Mouse (Mus musculus) cerebellum, postnatal 10 days (tissue): ENCODE measurements at regions not wholly inside any gene's neighbourhood (a gene's known extent, or its start where the extent isn't known, plus 50 kb on each side); places are given as distances from the start of the nearest gene placed in this dataset.

ENCODE experiments used
- DNase-seq, 2 experiments: peaks; one replicate each; pipeline ENCODE4 v3.0.0; 2021; ENCODE audit warnings: mixed read lengths in 2 of 2

DNA sequence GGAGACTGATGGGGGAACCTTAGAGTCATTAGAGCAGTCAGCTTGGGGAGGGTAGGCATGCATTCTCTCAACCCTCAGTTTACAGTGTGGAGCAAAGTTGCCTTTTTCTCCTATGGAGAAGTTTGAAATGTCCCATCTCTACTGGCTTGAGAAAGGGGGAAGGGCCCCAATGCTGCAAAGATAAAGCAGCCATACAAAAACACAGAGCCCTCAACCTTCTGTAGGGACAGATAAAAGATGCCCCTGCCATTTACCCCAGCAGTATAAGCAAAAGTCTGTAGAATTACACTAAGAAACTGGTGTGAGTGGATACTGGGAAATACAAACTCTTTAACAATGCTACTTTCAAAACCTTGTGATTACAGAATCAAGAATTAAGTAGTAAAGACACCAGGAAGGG is 71.9 kb upstream of the Tmem215 start:
- no peak for DNase-seq

DNA sequence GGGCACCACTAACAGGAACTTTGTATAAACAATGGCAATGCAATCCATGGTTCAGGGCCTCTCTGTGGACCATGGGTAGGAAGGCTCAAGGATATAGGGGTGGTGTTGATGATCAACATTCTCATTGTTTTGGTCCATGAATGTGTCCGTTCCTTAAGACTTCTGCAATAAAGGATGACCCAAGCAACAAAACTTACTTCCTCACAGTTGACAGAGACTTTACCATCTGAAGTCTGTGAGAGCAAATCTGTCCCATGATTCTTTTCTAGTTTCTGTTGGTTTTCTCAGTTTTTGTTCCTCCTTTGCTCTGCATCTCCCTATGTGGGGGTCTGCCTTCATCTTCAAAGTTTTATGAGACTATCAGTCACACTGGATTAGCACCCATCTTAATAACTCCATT is 81.8 kb upstream of the Tmem215 start:
- DNase-seq, result no peak

DNA sequence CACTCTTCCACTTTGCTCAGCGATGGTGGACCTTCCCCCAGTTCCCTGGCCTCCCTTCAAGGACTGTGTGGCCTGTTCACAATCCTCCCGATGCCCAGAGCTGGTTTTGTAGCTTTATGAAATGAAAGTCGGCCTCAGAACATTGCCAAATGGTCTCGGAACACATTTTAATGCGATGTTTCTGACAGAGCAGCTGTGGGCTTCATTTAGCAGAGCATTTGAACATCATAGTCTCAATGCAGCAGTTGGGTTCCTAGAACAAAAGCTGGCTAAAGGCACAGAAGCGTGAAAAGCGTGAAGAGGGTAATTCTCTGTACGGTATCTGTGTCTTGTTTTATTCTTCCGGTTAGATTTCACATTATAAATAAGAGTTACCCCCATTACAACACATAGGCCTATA is 86.7 kb upstream of the Tmem215 start:
- DNase-seq, result no peak

DNA sequence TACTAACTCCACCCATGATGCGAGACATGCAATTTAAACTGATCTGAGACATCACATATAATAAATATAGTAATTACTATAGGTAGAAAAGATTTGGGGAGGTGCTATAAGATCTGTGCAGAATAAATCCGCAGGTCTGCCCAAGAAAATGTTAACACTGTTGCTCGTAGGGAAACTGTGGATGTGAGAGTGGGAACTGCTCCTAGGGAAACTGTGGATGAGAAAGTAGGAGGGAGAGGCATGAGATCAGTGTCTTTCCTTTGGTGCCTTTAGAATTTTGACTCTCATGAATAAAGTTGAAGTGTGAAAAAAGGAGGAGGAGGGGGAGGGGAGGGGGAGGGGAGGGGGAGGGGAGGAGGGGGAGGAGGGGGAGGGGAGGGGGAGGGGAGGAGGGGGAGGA is 87.3 kb upstream of the Tmem215 start:
- DNase-seq, result no peak

DNA sequence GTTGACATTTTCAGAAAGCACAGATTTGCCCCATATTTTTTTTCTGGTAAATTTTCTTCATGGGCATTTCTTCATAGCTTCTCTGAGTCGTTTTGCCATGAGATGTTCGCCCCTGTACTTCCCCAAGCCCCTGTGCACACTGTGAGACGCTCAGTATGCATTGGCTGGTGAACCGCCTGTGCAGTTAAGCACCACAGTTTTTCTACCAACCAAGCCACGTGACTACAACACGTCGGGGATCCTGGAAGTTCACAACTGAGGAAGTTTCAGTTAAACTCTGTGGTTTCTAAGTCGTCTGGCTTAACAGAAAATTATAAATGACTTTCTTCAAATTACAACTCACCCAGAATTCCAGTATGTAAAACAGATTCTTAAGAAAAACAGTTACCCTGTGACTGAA is 91.7 kb upstream of the Tmem215 start:
- no peak for DNase-seq

DNA sequence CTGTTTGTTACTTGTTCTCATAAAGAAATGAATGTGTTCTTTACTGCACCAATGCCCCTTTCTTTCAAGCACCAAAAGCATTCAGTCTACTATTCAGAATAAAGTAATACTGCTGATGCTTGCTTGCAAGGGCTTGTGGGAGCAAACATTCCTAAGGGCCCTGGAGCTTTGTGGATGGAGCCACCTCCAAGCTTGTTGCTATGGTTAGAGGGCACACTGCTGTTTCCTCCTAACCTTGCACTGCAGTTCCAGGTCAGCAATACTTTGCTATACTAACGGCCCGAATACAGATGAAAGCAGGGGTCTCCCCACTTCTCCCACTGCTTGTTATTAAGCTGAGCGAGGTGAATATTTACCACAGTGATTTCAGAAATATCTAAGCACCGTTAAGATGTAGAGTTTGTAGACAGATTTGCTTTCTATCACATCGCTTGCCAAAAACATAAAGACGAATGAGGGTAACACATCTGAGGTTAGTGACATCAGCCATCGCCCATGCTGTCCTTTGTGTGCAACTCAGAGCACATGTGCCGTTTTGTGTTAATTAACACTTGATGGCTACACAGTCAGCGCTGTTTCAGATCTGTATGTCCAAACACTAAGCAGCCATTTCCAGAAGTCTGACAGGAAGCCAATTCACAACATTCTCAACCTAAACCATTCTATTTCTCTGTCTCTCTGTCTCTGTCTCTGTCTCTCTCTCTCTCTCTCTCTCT is 96.4 kb upstream of the Ndufb6 start:
- DNase-seq, result no peak

DNA sequence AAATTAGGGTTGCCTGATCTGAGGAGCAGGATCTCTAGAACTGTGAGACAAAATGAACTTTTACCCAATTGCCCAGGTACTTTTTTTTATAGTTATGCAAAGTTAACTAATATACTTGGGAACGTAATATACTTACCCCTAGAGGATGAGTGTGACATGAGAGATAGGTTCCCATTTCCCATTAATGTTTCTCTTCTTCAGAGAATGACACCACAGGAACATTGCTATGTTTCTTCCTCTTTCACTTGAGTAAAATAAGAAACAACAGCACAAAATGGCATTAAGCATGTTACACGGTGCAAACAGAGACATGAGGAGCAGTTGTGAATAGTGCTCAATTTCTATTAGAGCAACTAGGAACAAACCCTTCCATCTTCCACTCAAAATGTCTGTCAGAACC is 95.0 kb upstream of the Ndufb6 start:
- no peak for DNase-seq

DNA sequence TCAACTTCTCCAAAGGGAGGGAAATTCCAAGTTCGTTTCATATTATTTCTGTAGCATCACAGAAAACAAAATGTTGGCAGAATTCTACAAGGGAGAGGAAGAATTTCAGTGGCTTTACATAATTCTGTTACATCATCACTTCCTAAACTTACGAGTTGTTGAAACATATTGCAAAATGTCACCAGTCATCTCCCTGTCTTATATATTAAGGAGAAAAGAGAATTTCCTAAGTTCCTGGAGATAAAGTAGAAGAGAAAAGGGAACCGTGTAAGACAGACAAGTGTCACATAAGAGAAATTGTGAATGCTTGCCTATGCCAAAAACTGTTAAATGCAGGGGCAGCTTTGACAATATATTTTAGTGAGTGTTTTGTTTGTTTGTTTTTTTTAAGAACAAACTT is 85.1 kb upstream of the Ndufb6 start:
- DNase-seq, result no peak

DNA sequence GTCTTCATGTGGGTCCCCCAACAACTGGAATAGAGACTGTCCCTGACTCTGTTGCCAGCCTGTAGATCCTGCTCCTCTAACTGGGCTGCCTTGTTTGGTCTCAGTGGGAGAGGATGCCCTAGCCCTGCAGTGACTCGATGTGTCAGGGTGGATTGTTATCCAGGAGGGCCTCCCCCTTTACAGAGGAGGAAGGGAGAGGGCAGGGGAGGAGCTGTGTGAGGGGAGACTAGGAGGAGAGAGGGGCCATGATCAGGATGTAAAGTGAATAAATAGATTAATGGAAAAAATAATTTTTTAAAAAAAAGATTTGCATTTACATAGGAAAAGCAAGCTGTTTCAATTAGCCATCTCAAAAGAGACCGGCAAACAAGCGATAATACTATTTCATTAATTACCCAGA is 80.1 kb upstream of the Ndufb6 start:
- no peak for DNase-seq

DNA sequence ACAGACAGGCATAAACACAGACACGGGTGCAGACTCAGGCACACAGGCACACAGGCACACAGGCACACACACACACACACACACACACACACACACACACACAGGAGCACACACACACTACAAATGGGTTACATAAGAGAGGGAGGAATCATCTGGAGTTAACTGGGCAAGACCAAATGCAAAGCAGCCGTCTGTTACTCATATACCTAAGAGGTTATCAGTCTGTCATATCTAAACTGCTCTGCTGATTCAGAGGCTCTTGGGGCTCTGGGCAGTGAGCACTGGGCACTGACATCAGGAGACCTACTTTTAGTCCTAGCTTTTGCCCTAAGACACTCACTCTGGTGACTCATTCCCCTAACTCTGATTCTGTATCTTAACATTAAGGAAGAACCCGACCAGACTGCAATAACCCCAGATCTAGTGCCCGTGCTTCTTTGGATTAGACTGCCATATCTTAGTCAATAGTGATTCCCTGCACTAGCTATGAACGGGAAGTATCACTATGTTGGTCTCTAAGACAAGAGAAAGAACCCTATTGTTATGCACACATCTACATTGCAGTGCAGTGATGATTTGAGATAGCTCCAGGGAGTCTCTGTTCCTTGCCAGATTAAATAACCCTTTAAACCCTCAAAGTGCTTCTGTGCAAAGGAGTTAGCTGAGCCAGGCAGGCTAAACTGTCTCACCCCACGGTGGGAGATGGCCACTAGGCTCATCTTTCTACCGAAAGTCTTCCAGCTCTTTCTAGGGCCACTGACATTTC is 78.0 kb upstream of the Ndufb6 start:
- no peak for DNase-seq

DNA sequence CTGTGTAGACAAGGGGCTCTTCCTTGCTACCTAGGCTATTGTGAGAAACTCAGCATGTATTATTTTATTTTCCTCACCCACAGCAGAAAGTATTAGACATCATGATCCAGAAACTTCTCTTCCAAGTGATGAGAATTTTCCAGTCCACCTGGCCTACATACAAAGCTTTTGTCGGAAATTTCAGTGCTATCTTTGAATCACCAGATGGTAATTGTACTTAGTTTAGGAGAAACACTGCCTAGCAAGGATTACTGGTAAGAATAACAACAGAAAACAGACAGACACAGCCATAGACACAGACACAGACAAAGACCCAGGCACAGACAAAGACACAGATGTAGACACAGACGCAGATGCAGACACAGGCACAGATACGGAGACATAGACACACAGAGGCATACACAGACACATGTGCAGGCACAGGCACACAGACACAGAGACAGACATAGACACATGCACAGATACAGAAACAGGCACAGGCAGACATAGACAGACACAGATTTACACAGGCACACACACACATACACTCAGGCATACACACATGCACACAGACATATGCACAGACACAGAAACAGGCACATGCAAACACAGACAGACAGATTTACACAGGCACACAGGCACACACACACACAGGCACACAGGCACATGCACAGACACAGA is 76.7 kb upstream of the Ndufb6 start:
- no peak for DNase-seq

DNA sequence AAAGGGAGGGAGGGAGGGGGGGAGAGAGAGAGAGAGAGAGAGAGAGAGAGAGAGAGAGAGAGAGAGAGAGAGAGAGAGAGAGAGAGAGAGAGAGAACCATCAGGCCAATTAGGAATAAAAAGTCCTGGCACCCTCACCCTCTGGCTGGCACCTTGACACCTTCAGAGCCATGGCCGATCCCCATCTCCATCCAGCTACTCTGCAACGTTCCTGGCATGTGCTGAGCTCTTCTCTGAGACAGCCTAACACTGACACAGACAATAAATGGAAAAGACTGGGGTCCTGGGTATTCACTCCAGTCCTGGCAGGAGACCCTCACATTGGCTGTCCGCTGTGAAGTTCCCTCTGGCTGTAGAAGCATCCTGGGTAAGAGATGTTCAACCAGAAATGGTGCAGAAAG is 75.2 kb upstream of the Ndufb6 start:
- peak; percentile 70 to 77 for DNase-seq

DNA sequence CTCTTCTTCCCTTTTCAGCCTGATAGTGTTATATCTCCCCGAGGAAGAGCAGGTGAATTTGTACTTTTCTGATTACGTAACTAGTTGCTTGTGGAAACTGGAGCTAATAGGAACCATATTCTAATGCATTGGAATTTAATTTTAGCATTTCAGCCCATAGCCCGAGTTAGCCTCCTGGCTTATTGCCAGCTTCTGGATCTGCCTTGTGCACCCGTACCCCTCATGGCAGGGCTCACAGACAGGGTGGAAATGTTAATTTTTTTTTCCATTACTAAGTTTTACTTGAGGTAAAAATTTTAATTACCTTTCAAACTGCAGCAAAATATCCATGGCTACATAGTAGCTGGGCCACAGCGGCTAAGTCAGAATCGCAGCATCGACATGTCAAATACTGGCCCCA is 72.4 kb upstream of the Ndufb6 start:
- DNase-seq, result peak in 1 of 2 experiments; percentile 26

DNA sequence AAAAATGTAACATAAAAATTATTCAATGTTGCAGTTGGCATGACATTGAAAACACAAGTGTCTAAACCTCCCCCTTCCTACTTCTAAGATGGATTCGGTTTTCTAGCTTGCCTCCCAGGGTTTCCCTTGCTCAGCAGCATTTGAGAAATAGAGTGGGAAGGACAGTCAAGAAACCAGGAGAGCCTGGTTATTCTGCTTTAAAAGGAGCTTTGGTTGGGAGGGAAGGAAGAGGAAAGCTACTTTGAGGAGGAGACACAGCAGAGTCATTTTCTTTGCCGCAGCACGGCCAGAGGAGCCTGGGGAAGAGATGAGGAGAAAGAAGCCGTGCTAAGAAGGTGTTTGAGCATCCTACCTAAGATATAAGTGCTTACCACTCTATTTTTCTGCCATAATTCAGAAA is 71.9 kb upstream of the Ndufb6 start:
- DNase-seq, result no peak

DNA sequence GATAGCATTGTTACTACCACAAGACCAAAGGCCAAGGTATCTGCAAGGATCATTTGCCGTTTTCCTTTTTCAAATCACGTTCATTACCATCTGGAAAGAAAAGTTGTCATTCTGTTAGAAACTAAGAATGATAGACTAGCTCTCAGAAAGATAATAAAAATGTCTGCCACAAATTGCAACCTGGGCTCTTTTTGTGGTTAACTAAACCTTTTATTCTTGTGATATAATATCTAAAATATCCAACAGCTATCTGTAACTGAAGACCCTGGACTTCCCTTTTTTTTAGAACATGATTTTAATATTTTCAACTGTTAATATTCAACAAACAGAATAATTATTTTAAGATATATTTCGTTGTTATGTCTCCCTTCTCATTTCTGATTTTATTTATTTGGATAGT is 66.6 kb upstream of the Ndufb6 start:
- no peak for DNase-seq

DNA sequence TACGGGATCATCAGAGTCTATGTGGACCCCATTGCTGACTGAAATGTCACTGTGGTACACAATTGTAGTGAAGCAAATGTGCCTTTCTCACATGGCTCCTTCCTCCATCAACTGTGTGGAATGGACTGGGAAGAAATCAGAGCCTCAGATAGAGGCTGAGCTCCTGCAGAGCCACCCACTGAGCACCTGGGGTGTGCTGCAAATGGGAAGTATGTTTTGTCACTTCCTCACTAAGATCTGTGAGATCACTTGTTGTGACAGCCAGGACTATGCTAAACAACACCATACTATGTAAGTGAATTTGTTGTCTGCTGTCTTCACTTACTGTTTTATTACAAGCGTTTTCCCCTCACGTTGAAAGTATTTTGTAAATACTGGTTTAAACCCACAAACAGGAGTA is 63.0 kb upstream of the Ndufb6 start:
- no peak for DNase-seq

DNA sequence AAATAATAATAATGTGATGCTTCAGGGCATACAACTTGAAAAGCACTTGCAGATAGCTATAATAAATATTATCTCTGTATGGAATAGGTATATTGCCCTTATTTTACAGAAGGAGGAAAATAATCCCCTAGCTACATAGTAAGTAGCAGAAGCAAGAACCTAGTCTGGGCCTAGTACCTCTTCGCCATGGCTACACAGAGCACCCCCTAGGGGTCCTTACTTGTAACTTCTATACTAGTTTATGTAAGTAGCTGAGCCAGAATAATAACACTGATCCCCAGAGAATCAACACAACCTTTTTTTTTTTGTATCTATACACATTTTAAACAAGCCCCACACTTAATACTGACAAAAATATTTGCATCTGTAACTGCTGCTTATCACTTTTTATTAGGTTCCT is 55.6 kb upstream of the Ndufb6 start:
- no peak for DNase-seq

DNA sequence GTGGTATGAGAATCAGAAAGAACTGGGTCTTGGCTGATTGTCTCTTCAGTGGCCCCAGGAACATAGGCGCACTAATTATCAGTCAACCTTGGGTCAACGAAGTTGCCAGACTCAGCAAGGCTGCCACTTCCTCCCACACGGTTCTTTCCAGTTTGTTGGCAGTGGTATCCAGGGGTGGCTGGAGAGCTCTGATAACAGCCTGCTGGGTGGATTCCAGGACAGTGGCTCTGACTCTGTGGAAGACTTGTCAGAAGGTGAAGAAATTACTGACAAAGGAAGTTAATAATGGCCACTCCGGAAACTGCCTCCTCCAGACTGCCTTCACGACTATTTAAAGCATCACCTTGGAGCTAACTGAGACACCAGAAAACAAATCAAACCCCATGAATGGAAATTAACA is 50.5 kb upstream of the Ndufb6 start:
- DNase-seq, result no peak
